9 mouse cellular contexts compared by ENCODE assay signal in genomic region chr11:100413541-100413940, GRCm38 (mm10). TPM values are rescaled to one million over a fixed set of nuclear protein-coding genes. Genes with fewer than 3 reads are reported as not detected.
DNase-seq lines count a peak whose midpoint lies in the region; ATAC-seq and TF ChIP-seq lines count a peak whose summit lies in the region.
"Had no signal": no experiment of that assay in that cellular context is flagged by ENCODE, and none has a peak within 500 bp of the region (broad histone marks: within the 10 kb centered on the region; RNA-seq: fewer than 3 reads in every experiment).

No protein-coding gene starts in this region.

- TF ChIP-seq POLR2A in cerebellum, adult 2 months (IDR thresholded peaks at IDR 0.05; ENCODE audit: borderline replicate concordance, insufficient read depth, low read length) = no peak
- TF ChIP-seq POLR2A in limb, embryonic 14.5 days (IDR thresholded peaks at IDR 0.05; ENCODE audit: borderline replicate concordance, extremely low read depth, insufficient read depth, insufficient read length) = no peak

- DNase-seq in cerebellum, adult 2 months = no peak
- DNase-seq in cerebellum, postnatal 4 days (ENCODE audit: low spot score in 2 of 2) = no peak
- no peak for DNase-seq in limb, embryonic 14.5 days (ENCODE audit: low spot score)
- no peak for DNase-seq in spleen, postnatal 14 days (ENCODE audit: low spot score in 2 of 2)
- DNase-seq in frontal cortex, postnatal 25 days (ENCODE audit: low spot score in 2 of 2) = no peak

- peaks cover 23% of the 10 kb centered on the region for H3K4me1 ChIP-seq in cerebellum, adult 2 months (ENCODE audit: control insufficient read depth, insufficient read depth, low read length)
- peaks cover 15% of the 10 kb centered on the region for H3K4me1 ChIP-seq in megakaryocyte, embryonic 14.5 days
- H3K4me1 ChIP-seq in limb, embryonic 14.5 days (ENCODE audit: control insufficient read depth, insufficient read depth, low read length) = peaks cover 32% of the 10 kb centered on the region
- H3K4me1 ChIP-seq in stomach, embryonic 16.5 days (ENCODE audit: control insufficient read depth, insufficient read depth, low read length) = peaks cover 22% of the 10 kb centered on the region

- H3K27me3 ChIP-seq in cerebellum, adult 2 months (ENCODE audit: control insufficient read depth, insufficient read depth, low read length) = no peaks in the 10 kb centered on the region
- H3K27me3 ChIP-seq in megakaryocyte, embryonic 14.5 days (replicated peaks) = peaks cover 85% of the 10 kb centered on the region
- H3K27me3 ChIP-seq in limb, embryonic 14.5 days (ENCODE audit: control insufficient read depth, insufficient read depth, low read length) = no peaks in the 10 kb centered on the region
- H3K27me3 ChIP-seq in stomach, embryonic 16.5 days (ENCODE audit: control insufficient read depth, insufficient read depth, low read length) = no peaks in the 10 kb centered on the region

- peak overlapping the region; percentile 81 for H3K4me2 ChIP-seq in limb, embryonic 14.5 days (replicated peaks; ENCODE audit: low read depth, low read length, severe bottlenecking)
- peak overlapping the region; percentile 68 for H3K4me2 ChIP-seq in stomach, embryonic 16.5 days (ENCODE audit: low read depth, low read length)

- peak overlapping the region; percentile 52 for H3K4me3 ChIP-seq in cerebellum, adult 2 months (replicated peaks; ENCODE audit: insufficient read depth, low read depth, low read length)
- peak overlapping the region; percentile 90 for H3K4me3 ChIP-seq in megakaryocyte, embryonic 14.5 days (replicated peaks)
- peak overlapping the region; percentile 77 for H3K4me3 ChIP-seq in limb, embryonic 14.5 days (replicated peaks; ENCODE audit: low read length)
- peak overlapping the region; percentile 82 for H3K4me3 ChIP-seq in stomach, embryonic 16.5 days (replicated peaks; ENCODE audit: low read length)

- ATAC-seq in megakaryocyte, adult 5-6 weeks (ENCODE audit: poor library complexity, severe bottlenecking) = no peak
- ATAC-seq in limb, embryonic 14.5 days (ENCODE audit: low FRiP score, low read depth) = no peak
- ATAC-seq in stomach, embryonic 16.5 days (ENCODE audit: insufficient read depth, low FRiP score) = no peak

- 89% methylated on average over 11 of the region's 11 CpGs for whole genome bisulfite sequencing in cerebellum, adult 2 months
- WGBS in limb, embryonic 14.5 days = 52% methylated on average over 11 of the region's 11 CpGs
- 59% methylated on average over 11 of the region's 11 CpGs for WGBS in stomach, embryonic 16.5 days

- H3K9me3 ChIP-seq in megakaryocyte, embryonic 14.5 days = no peaks in the 10 kb centered on the region
- H3K9me3 ChIP-seq in limb, embryonic 14.5 days (ENCODE audit: control insufficient read depth, low read length) = no peaks in the 10 kb centered on the region
- no peaks in the 10 kb centered on the region for H3K9me3 ChIP-seq in stomach, embryonic 16.5 days (replicated peaks; ENCODE audit: control insufficient read depth, low read length)

- TF ChIP-seq CTCF in cerebellum, adult 2 months (IDR thresholded peaks at IDR 0.05; ENCODE audit: borderline replicate concordance, insufficient read depth, low read depth, low read length) = no peak

- no peaks in the 10 kb centered on the region for H3K36me3 ChIP-seq in megakaryocyte, embryonic 14.5 days (replicated peaks; ENCODE audit: low read length)
- H3K36me3 ChIP-seq in limb, embryonic 14.5 days (ENCODE audit: control insufficient read depth, insufficient read depth, low read length) = peaks cover 39% of the 10 kb centered on the region
- peaks cover 12% of the 10 kb centered on the region; the same call in 1 of the 2 replicates for H3K36me3 ChIP-seq in stomach, embryonic 16.5 days (ENCODE audit: control insufficient read depth, insufficient read depth, low read length)

- H3K27ac ChIP-seq in cerebellum, adult 2 months (ENCODE audit: insufficient read depth, low read length) = no peak overlapping the region
- H3K27ac ChIP-seq in limb, embryonic 14.5 days (replicated peaks; ENCODE audit: low read depth, low read length) = peak overlapping the region; percentile 95
- H3K27ac ChIP-seq in stomach, embryonic 16.5 days (ENCODE audit: low read length) = peak overlapping the region; percentile 93

- H3K9ac ChIP-seq in limb, embryonic 14.5 days (ENCODE audit: low read depth, low read length, severe bottlenecking) = peak overlapping the region; percentile 85
- peak overlapping the region; percentile 94 for H3K9ac ChIP-seq in stomach, embryonic 16.5 days (ENCODE audit: low read length)

RNA-seq across cellular contexts. Expression of gene P3h4, which starts 1.1 kb away (rescaled TPM):
- 17.6 and 19.6 TPM in 2 replicates for polyA plus RNA-seq in cerebellum, adult 2 months (2012; rRNA removed)
- polyA plus RNA-seq in megakaryocyte, embryonic 14.5 days (2012; ENCODE audit: insufficient read depth, low replicate concordance) = not detected in 2 replicates
- total RNA-seq in megakaryocyte, adult 5-6 weeks (2015) = not detected in 2 replicates
- 0.08 TPM in 1 of 2 replicates, not detected in the other for total RNA-seq in megakaryocyte, adult 5-6 weeks (2017)
- polyA plus RNA-seq in limb, embryonic 14.5 days (2012; rRNA removed) = 120 and 160 TPM in 2 replicates
- polyA plus RNA-seq in limb, embryonic 14.5 days (2014; fragmentation: Nextera tagmentation; extraction: Ambion mirVana) = 92.1 and 95.2 TPM in 2 replicates
- polyA plus RNA-seq in stomach, embryonic 16.5 days (2015; fragmentation: Nextera tagmentation; extraction: Ambion mirVana) = 56.7 and 62.1 TPM in 2 replicates
- total RNA-seq: neutrophil, adult 5-6 weeks had no signal

RNA-seq across cellular contexts. Expression of gene Fkbp10, which starts 2.0 kb away (rescaled TPM):
- polyA plus RNA-seq in cerebellum, adult 2 months (2012; rRNA removed) = 8.0 and 8.6 TPM in 2 replicates
- polyA plus RNA-seq in megakaryocyte, embryonic 14.5 days (2012; ENCODE audit: insufficient read depth, low replicate concordance) = 0.22 TPM in 1 of 2 replicates, not detected in the other
- 0.09 TPM in 1 of 2 replicates, not detected in the other for total RNA-seq in megakaryocyte, adult 5-6 weeks (2015)
- not detected in 2 replicates for total RNA-seq in megakaryocyte, adult 5-6 weeks (2017)
- 251 and 316 TPM in 2 replicates for polyA plus RNA-seq in limb, embryonic 14.5 days (2012; rRNA removed)
- polyA plus RNA-seq in limb, embryonic 14.5 days (2014; fragmentation: Nextera tagmentation; extraction: Ambion mirVana) = 179 and 187 TPM in 2 replicates
- 114 and 119 TPM in 2 replicates for polyA plus RNA-seq in stomach, embryonic 16.5 days (2015; fragmentation: Nextera tagmentation; extraction: Ambion mirVana)
- total RNA-seq: neutrophil, adult 5-6 weeks had no signal

RNA-seq across cellular contexts. Expression of gene Jup, which starts 16.0 kb away (rescaled TPM):
- polyA plus RNA-seq in cerebellum, adult 2 months (2012; rRNA removed) = 127 and 162 TPM in 2 replicates
- polyA plus RNA-seq in megakaryocyte, embryonic 14.5 days (2012; ENCODE audit: insufficient read depth, low replicate concordance) = 6.4 and 9.4 TPM in 2 replicates
- 3.5 and 3.9 TPM in 2 replicates for total RNA-seq in megakaryocyte, adult 5-6 weeks (2015)
- 1.5 and 5.1 TPM in 2 replicates for total RNA-seq in megakaryocyte, adult 5-6 weeks (2017)
- polyA plus RNA-seq in limb, embryonic 14.5 days (2012; rRNA removed) = 111 and 123 TPM in 2 replicates
- polyA plus RNA-seq in limb, embryonic 14.5 days (2014; fragmentation: Nextera tagmentation; extraction: Ambion mirVana) = 145 and 159 TPM in 2 replicates
- polyA plus RNA-seq in stomach, embryonic 16.5 days (2015; fragmentation: Nextera tagmentation; extraction: Ambion mirVana) = 247 and 328 TPM in 2 replicates

RNA-seq across cellular contexts. Expression of gene Nt5c3b, which starts 28.1 kb away (rescaled TPM):
- 79.9 and 85.7 TPM in 2 replicates for polyA plus RNA-seq in cerebellum, adult 2 months (2012; rRNA removed)
- polyA plus RNA-seq in megakaryocyte, embryonic 14.5 days (2012; ENCODE audit: insufficient read depth, low replicate concordance) = 48.3 and 86.4 TPM in 2 replicates
- 8.8 and 9.8 TPM in 2 replicates for total RNA-seq in megakaryocyte, adult 5-6 weeks (2015)
- 7.3 and 9.6 TPM in 2 replicates for total RNA-seq in megakaryocyte, adult 5-6 weeks (2017)
- 131 and 140 TPM in 2 replicates for polyA plus RNA-seq in limb, embryonic 14.5 days (2012; rRNA removed)
- 138 and 147 TPM in 2 replicates for polyA plus RNA-seq in limb, embryonic 14.5 days (2014; fragmentation: Nextera tagmentation; extraction: Ambion mirVana)
- 99.1 and 109 TPM in 2 replicates for polyA plus RNA-seq in stomach, embryonic 16.5 days (2015; fragmentation: Nextera tagmentation; extraction: Ambion mirVana)

RNA-seq across cellular contexts. Expression of gene Klhl10, which starts 28.2 kb away (rescaled TPM):
- 0.46 and 0.49 TPM in 2 replicates for polyA plus RNA-seq in cerebellum, adult 2 months (2012; rRNA removed)
- 0.56 TPM in 1 of 2 replicates, not detected in the other for polyA plus RNA-seq in megakaryocyte, embryonic 14.5 days (2012; ENCODE audit: insufficient read depth, low replicate concordance)
- total RNA-seq in megakaryocyte, adult 5-6 weeks (2015) = not detected in 2 replicates
- not detected in 2 replicates for total RNA-seq in megakaryocyte, adult 5-6 weeks (2017)
- polyA plus RNA-seq in limb, embryonic 14.5 days (2012; rRNA removed) = 1.9 and 2.5 TPM in 2 replicates
- 0.74 and 1.0 TPM in 2 replicates for polyA plus RNA-seq in limb, embryonic 14.5 days (2014; fragmentation: Nextera tagmentation; extraction: Ambion mirVana)
- polyA plus RNA-seq in stomach, embryonic 16.5 days (2015; fragmentation: Nextera tagmentation; extraction: Ambion mirVana) = 0.29 and 0.30 TPM in 2 replicates

Comparison
In these comparisons a context has a peak if more than half of its experiments do, and no peak if none do; other contexts are left out.
1. RNA of gene P3h4, which starts 1.1 kb away (polyA plus RNA-seq): 92.1 to 160 TPM in limb, embryonic 14.5 days, 56.7 to 62.1 TPM in stomach, embryonic 16.5 days and 17.6 to 19.6 TPM in cerebellum, adult 2 months; not detected in megakaryocyte, embryonic 14.5 days; every median in the first group is over 10 times any median in the second.
2. RNA of gene Fkbp10, which starts 2.0 kb away (polyA plus RNA-seq): 179 to 316 TPM in limb, embryonic 14.5 days and 114 to 119 TPM in stomach, embryonic 16.5 days; 8.0 to 8.6 TPM in cerebellum, adult 2 months and 0.22 TPM in megakaryocyte, embryonic 14.5 days; every median in the first group is over 10 times any median in the second.
3. RNA of gene Jup, which starts 16.0 kb away (polyA plus RNA-seq): 247 to 328 TPM in stomach, embryonic 16.5 days, 111 to 159 TPM in limb, embryonic 14.5 days and 127 to 162 TPM in cerebellum, adult 2 months; 6.4 to 9.4 TPM in megakaryocyte, embryonic 14.5 days; every median in the first group is over 10 times any median in the second.
4. Peak in every context shown above with its lines, with median percentiles within 50 percentile points of each other: H3K4me3 ChIP-seq.